Mouse (Mus musculus): ENCODE results near the gene Tm9sf3.

GRCm38 (mm10) chr19:41192953-41193352, 70.8 kb downstream of the Tm9sf3 start:
- TF ChIP-seq CTCF (IDR thresholded peaks at IDR 0.05; ENCODE audit: control insufficient read depth, insufficient read depth, insufficient read length): no peak
- no peak for TF ChIP-seq MAX (IDR thresholded peaks at IDR 0.05)
- TF ChIP-seq FOSL1 (IDR thresholded peaks at IDR 0.05; ENCODE audit: insufficient read depth, low read length, poor library complexity, severe bottlenecking): no peak
- TF ChIP-seq MYOG (IDR thresholded peaks at IDR 0.05; ENCODE audit: control insufficient read depth, extremely low read depth, insufficient read length): no peak
